Mouse (Mus musculus) lung, embryonic 14.5 days (tissue): ENCODE data around the gene Rreb1. TPM values are rescaled to one million over a fixed set of nuclear protein-coding genes. Genes with fewer than 3 reads are reported as not detected.

ENCODE experiments used
- ATAC-seq: fragments of 200-750 bp; cut with Nextera tagmentation; 2 replicates; pipeline ENCODE4 v1.8.0; 2017; ENCODE audit warnings: mild to moderate bottlenecking, moderate TSS enrichment, moderate library complexity; ENCODE audit not compliant: insufficient read depth
- DNase-seq: peaks from one replicate; pipeline ENCODE4 v3.0.0-alpha.2; 2015
- H3K27ac ChIP-seq: fragments of 300-500 bp; sonication (generic); 2 replicates; pipeline ENCODE4 v1.5.1; 2014; ENCODE audit warnings: low read depth, mild to moderate bottlenecking, moderate library complexity
- H3K27me3 ChIP-seq: fragments of 300-500 bp; sonication (generic); 2 replicates; pipeline ENCODE4 v1.6.1; 2014; ENCODE audit warnings: low read length, control low read depth; ENCODE audit not compliant: insufficient read depth
- H3K36me3 ChIP-seq: fragments of 300-500 bp; sonication (generic); 2 replicates; pipeline ENCODE4 v1.6.1; 2014; ENCODE audit warnings: control low read depth; ENCODE audit not compliant: insufficient read depth
- H3K4me1 ChIP-seq: fragments of 300-500 bp; sonication (generic); 2 replicates; pipeline ENCODE4 v1.6.1; 2014; ENCODE audit warnings: antibody characterized with exemption, control low read depth; ENCODE audit not compliant: insufficient read depth
- H3K4me2 ChIP-seq: fragments of 300-500 bp; sonication (generic); 2 replicates; pipeline ENCODE4 v1.6.1; 2014; ENCODE audit warnings: mild to moderate bottlenecking
- H3K4me3 ChIP-seq: fragments of 300-500 bp; sonication (generic); 2 replicates; pipeline ENCODE4 v1.5.1; 2014; ENCODE audit warnings: low read depth, low read length
- H3K9ac ChIP-seq: fragments of 300-500 bp; sonication (generic); 2 replicates; pipeline ENCODE4 v1.6.1; 2014
- H3K9me3 ChIP-seq: fragments of 300-500 bp; sonication (generic); 2 replicates; pipeline ENCODE4 v1.6.1; 2016; ENCODE audit warnings: low read depth, low read length, control low read depth
- CTCF ChIP-seq: IDR thresholded peaks from 2 replicates; pipeline ENCODE4 v1.5.1; 2016; ENCODE audit warnings: antibody characterized with exemption, low read depth
- WGBS: fragments of 180-500 bp; shearing (Covaris S2); extraction: QIAGEN DNeasy Blood & Tissue Kit; methylation state at CpG from one replicate; pipeline ENCODE4 v1.1.7; 2014; 5-methylcytosine and 5-hydroxymethylcytosine counted together
- polyA plus RNA-seq: library from polyadenylated mRNA; unstranded; fragments of >200 nt; fragmentation: Nextera tagmentation; extraction: Ambion mirVana; gene quantifications from 2 replicates; pipeline ENCODE4 v1.2.1, GENCODE M21; 2014

The Rreb1 gene
- polyA plus RNA-seq, 1 experiment from 2014 or later: 22.5 TPM

DNA sequence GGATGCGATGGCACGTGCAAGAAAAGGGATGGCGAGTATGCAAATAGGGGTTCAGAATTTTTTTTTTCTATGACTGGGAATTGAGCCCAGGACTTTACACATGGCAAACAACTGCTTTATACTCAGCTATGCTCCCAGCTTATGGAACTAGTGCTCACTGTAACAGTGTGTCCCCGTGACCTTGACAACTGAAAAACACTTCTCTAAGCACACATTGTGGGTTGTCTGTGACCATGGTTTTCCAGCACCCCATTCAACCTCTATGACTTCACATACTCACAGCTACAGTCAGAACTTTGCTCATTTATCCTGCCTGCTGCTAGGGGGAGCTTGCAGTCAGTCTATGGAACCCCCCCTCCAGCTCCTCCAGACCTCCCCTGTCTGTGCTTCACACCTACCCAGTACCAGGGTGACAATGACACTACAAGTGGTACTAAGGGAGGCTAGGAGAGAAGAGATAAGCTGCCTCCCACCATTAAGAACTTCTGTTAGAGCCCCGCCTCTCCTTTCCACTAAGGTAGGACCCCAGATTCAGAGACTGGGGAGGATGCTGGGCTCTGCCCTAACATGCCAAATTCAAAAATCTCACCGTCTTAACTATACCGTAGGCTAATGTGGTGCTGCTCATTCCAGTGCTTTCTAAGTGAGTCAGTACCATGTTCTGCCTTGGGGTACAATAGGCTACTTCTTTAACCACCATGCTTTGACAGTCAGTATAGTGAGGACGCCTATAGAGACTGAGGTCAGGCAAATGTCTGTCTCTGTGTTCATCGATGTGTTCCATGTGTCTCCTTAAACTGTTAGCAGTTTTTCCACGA lies 145.7 kb downstream of the Rreb1 start:
- Histone ChIP-seq H3K27me3 (no peaks in the 10 kb centered on the region), H3K27ac (peak overlapping the region; percentile 71), H3K4me1 (0 out of 2 replicates have a peak, but pooled peaks cover 8% of the 10 kb centered on the region), H3K4me3 (no peak overlapping the region), H3K36me3 (peaks cover 49% of the 10 kb centered on the region), H3K9ac (no peak overlapping the region), H3K9me3 (no peaks in the 10 kb centered on the region), H3K4me2 (no peak overlapping the region)
- ATAC-seq (peak; percentile 82), DNase-seq (peak; percentile 21)
- 67% methylated on average over 10 of the region's 10 CpGs for WGBS
- no peak for TF ChIP-seq CTCF

- Histone ChIP-seq H3K36me3 (peaks cover 51% of the 10 kb centered on the region), H3K9me3 (no peaks in the 10 kb centered on the region), H3K27ac (peak overlapping the region; percentile 42), H3K9ac (no peak overlapping the region), H3K4me1 (0 out of 2 replicates have a peak, but pooled peaks cover 8% of the 10 kb centered on the region), H3K4me3 (no peak overlapping the region), H3K27me3 (no peaks in the 10 kb centered on the region), H3K4me2 (no peak overlapping the region)
- 41% methylated on average over 4 of the region's 4 CpGs for WGBS
- TF ChIP-seq CTCF: no peak
- DNase-seq (peak; percentile 69), ATAC-seq (peak; percentile 71)
Measured at GRCm38 (mm10) chr13:37924461-37924948, 146.3 kb downstream of the Rreb1 start.

DNA sequence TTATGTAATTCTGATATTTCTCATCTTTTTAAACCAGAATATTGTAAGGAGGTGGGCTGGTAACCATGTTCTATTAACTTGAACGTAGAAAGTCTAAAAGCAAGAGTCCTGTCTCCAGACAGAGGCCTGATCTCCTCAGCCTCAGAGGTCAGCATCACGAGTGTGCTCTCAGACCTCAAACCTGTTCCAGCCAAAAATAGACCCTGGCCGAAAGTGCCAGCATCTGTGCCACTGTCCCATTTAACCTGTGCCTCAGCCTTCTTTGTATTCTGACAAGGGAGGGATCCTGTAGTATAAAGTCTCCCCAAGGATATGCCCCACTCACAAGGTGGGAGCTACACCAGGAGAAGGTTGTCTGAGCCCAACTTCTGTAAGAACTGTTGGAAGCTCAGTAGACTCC lies 148.2 kb downstream of the Rreb1 start:
- Histone ChIP-seq H3K27me3 (no peaks in the 10 kb centered on the region), H3K9me3 (no peaks in the 10 kb centered on the region), H3K9ac (no peak overlapping the region), H3K36me3 (peaks cover 57% of the 10 kb centered on the region), H3K4me3 (no peak overlapping the region), H3K4me1 (0 out of 2 replicates have a peak, but pooled peaks cover 10% of the 10 kb centered on the region), H3K27ac (no peak overlapping the region), H3K4me2 (no peak overlapping the region)
- 88% methylated on average over 3 of the region's 3 CpGs for WGBS
- no peak for ATAC-seq
- no peak for TF ChIP-seq CTCF
- no peak for DNase-seq

DNA sequence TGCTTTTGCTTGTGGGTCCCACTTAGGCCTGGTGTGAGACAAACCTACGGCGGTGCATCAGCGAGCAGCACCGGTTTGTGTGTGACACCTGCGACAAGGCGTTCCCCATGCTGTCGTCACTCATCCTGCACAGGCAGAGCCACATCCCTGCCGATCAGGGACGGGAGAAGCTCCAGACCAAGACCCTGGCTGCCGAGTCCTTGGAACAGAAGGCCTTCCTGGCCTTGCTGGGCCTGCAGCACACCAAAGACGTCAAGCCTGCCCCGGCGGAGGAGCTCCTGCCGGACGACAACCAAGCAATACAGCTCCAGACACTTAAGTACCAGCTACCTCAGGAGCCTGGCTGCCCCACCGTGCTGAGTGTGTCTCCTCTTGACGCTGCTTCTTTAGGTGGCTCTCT lies 151.3 kb downstream of the Rreb1 start:
- TF ChIP-seq CTCF: no peak
- Histone ChIP-seq H3K9me3 (no peaks in the 10 kb centered on the region), H3K4me1 (peaks cover 3% of the 10 kb centered on the region; the same call in 1 of the 2 replicates), H3K4me3 (no peak overlapping the region), H3K9ac (no peak overlapping the region), H3K27ac (no peak overlapping the region), H3K27me3 (no peaks in the 10 kb centered on the region), H3K36me3 (peaks cover 78% of the 10 kb centered on the region), H3K4me2 (no peak overlapping the region)
- ATAC-seq (no peak), DNase-seq (no peak)
- WGBS: 84% methylated on average over 17 of the region's 17 CpGs

DNA sequence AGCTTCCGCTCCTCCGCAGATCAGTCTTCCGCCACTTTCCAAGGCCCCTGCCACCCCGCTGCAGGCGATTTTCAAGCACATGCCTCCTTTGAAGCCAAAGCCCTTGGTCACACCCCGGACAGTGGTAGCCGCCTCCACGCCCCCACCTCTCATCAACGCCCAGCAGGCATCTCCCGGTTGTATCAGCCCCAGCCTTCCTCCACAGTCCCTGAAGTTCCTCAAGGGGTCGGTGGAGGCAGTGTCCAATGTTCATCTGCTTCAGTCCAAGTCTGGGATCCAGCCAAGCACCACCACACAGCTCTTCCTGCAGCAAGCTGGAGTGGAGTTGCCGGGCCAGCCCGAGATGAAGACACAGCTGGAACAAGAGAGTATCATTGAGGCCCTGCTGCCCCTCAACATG lies 151.9 kb downstream of the Rreb1 start:
- Histone ChIP-seq H3K4me3 (no peak overlapping the region), H3K9ac (no peak overlapping the region), H3K27ac (no peak overlapping the region), H3K36me3 (peaks cover 84% of the 10 kb centered on the region), H3K4me2 (no peak overlapping the region), H3K27me3 (no peaks in the 10 kb centered on the region), H3K4me1 (peaks cover 2% of the 10 kb centered on the region; the same call in 1 of the 2 replicates), H3K9me3 (no peaks in the 10 kb centered on the region)
- peak; percentile 36; the same call in 1 of the 2 replicates for ATAC-seq
- peak; percentile 46 for DNase-seq
- TF ChIP-seq CTCF: no peak
- 78% methylated on average over 13 of the region's 13 CpGs for WGBS

DNA sequence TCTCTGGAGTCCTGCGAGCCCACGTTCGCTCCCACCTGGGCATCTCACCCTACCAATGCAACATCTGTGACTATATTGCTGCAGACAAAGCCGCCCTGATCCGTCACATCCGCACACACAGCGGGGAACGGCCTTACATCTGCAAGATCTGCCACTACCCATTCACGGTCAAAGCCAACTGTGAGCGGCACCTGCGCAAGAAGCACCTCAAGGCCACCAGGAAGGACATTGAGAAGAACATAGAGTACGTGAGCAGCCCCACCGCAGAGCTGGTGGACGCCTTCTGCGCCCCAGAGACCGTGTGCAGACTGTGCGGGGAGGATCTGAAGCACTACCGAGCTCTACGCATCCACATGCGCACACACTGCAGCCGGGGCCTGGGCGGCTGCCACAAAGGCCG lies 152.4 kb downstream of the Rreb1 start:
- Histone ChIP-seq H3K27me3 (no peaks in the 10 kb centered on the region), H3K9me3 (no peaks in the 10 kb centered on the region), H3K4me2 (no peak overlapping the region), H3K4me3 (no peak overlapping the region), H3K9ac (no peak overlapping the region), H3K27ac (no peak overlapping the region), H3K36me3 (peaks cover 82% of the 10 kb centered on the region), H3K4me1 (peaks cover 2% of the 10 kb centered on the region; the same call in 1 of the 2 replicates)
- 92% methylated on average over 23 of the region's 23 CpGs for WGBS
- ATAC-seq (no peak), DNase-seq (no peak)
- TF ChIP-seq CTCF: no peak

DNA sequence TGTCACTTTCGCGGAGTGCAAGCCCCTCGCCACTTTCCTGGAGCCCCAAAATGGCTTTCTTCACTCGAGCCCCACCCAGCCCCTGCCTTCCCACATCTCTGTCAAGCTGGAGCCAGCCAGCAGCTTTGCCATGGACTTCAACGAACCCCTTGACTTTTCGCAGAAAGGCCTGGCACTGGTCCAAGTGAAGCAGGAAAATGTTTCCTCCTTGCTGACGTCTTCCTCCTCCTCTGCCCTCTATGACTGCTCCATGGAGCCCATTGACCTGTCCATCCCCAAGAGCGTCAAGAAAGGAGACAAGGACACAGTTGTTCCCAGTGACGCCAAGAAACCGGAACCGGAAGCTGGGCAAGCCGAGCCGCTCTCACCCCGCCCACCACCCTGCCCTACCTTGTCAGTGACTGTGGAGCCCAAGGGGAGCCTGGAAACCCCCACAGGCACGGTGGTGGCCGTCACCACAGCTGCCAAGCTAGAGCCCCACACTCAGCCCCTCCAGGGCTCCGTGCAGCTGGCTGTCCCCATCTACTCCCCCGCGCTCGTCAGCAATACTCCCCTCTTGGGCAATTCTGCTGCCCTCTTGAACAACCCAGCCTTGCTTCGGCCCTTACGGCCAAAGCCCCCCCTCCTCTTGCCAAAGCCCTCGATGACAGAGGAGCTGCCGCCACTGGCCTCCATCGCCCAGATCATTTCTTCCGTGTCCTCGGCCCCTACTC lies 153.2 kb downstream of the Rreb1 start:
- H3K9me3 ChIP-seq: no peaks in the 10 kb centered on the region
- H3K4me1 ChIP-seq: peaks cover 2% of the 10 kb centered on the region; the same call in 1 of the 2 replicates
- no peak overlapping the region for H3K4me3 ChIP-seq
- DNase-seq (peak; percentile 67), ATAC-seq (0 out of 2 replicates have a peak, but pooled peaks have one; percentile 17)
- WGBS: 63% methylated on average over 27 of the region's 27 CpGs
- H3K9ac ChIP-seq: no peak overlapping the region
- H3K27ac ChIP-seq: no peak overlapping the region
- no peak overlapping the region for H3K4me2 ChIP-seq
- peaks cover 85% of the 10 kb centered on the region for H3K36me3 ChIP-seq
- no peak for TF ChIP-seq CTCF
- no peaks in the 10 kb centered on the region for H3K27me3 ChIP-seq
